Mouse (Mus musculus): ENCODE results near the gene Hnrnpdl. TPM values are rescaled to one million over a fixed set of nuclear protein-coding genes. Genes with fewer than 3 reads are reported as not detected.

Hnrnpdl gene
- total and polyA plus RNA-seq, 2 experiments = 28.9 to 51.4 TPM

DNA sequence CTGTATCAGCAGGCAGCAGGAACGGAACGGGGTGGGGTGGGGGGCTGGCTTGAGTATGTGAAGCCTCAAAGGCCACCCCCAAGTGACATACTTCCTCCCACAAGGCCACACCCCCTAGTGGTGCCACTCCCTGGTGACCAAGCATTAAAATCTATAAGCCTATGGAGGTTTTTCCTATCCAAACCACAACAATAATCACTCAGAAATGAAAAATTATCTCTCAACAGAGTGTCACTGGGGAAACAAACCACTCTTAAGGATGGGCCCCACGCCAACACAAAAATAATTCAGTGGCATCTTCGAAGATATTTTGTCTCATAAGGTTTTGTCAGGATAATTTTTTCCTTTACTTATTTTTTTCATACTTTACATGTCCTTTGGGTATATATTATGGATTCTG, 35.6 kb downstream of the Hnrnpdl start:
- H3K4me1 ChIP-seq (ENCODE audit: control insufficient read depth, insufficient read depth, low read length) = no peaks in the 10 kb centered on the region
- H3K79me2 ChIP-seq (ENCODE audit: control insufficient read depth, insufficient read depth, low read length) = no peaks in the 10 kb centered on the region
- no peak for DNase-seq (ENCODE audit: extremely low read depth, low read depth, low spot score)
- H3K36me3 ChIP-seq (ENCODE audit: control insufficient read depth, insufficient read depth, low read length) = no peaks in the 10 kb centered on the region
- no peak overlapping the region for H3K4me3 ChIP-seq (ENCODE audit: insufficient read depth, low read depth, low read length)
- no peak for TF ChIP-seq POLR2A (IDR thresholded peaks at IDR 0.05; ENCODE audit: extremely low read depth, insufficient read depth, low read length)
- no peak for TF ChIP-seq CTCF (IDR thresholded peaks at IDR 0.05; ENCODE audit: low read depth, low read length)
- no peak overlapping the region for H3K27ac ChIP-seq (replicated peaks; ENCODE audit: insufficient read depth, low read depth, low read length)
- 92% methylated on average over 4 of the region's 4 CpGs for WGBS
- H3K9ac ChIP-seq (ENCODE audit: low read depth, low read length) = no peak overlapping the region
- no peaks in the 10 kb centered on the region for H3K27me3 ChIP-seq (ENCODE audit: control insufficient read depth, insufficient read depth, low read length)

DNA sequence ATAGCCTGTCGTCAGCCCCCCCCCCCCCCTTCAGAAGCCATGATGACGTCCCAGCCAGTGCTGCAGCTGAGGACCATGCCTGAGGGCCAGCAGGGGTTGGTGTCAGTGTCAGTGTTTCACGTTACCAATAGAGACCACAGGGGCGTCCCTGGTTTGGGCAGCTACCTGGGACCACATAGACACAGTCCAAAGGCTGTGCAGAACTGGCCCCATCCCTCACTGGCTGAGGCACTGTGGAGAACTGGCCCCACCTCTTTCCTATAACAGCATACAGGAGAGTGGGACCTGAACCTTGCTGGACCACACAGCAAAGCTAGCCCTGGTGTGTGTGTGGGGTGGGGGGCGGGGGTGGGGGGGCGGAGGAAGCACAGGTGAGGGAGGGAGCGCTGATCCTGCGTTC, 39.0 kb downstream of the Hnrnpdl start:
- Histone ChIP-seq H3K9ac (ENCODE audit: low read depth, low read length) (no peak overlapping the region), H3K79me2 (ENCODE audit: control insufficient read depth, insufficient read depth, low read length) (no peaks in the 10 kb centered on the region), H3K4me1 (ENCODE audit: control insufficient read depth, insufficient read depth, low read length) (no peaks in the 10 kb centered on the region), H3K36me3 (ENCODE audit: control insufficient read depth, insufficient read depth, low read length) (no peaks in the 10 kb centered on the region), H3K27me3 (ENCODE audit: control insufficient read depth, insufficient read depth, low read length) (no peaks in the 10 kb centered on the region), H3K4me3 (ENCODE audit: insufficient read depth, low read depth, low read length) (no peak overlapping the region), H3K27ac (replicated peaks; ENCODE audit: insufficient read depth, low read depth, low read length) (no peak overlapping the region)
- WGBS = 84% methylated on average over 8 of the region's 8 CpGs
- DNase-seq (ENCODE audit: extremely low read depth, low read depth, low spot score) = no peak
- TF ChIP-seq CTCF (IDR thresholded peaks at IDR 0.05; ENCODE audit: low read depth, low read length) = no peak
- no peak for TF ChIP-seq POLR2A (IDR thresholded peaks at IDR 0.05; ENCODE audit: extremely low read depth, insufficient read depth, low read length)

DNA sequence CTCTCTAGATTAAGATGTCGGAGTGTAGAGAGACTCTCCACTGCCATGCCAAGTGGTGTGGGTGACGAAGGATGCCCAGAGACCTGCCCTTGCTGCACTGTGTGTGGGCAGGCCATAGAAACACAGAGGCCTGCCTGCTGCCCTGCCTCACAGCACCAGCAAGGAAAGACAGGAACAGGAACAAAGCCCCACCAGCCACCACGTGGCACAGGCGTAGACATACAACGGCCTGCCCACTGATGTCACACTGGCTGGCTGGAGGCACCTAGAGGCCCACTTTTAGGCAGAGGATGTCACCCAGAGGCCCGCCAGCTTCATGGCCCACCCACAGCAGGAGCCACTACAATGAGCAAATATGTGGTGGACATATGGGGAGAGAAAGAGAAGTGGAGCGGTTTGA, 39.4 kb downstream of the Hnrnpdl start:
- Histone ChIP-seq H3K27ac (replicated peaks; ENCODE audit: insufficient read depth, low read depth, low read length) (no peak overlapping the region), H3K79me2 (ENCODE audit: control insufficient read depth, insufficient read depth, low read length) (no peaks in the 10 kb centered on the region), H3K9ac (ENCODE audit: low read depth, low read length) (no peak overlapping the region), H3K27me3 (ENCODE audit: control insufficient read depth, insufficient read depth, low read length) (no peaks in the 10 kb centered on the region), H3K4me3 (ENCODE audit: insufficient read depth, low read depth, low read length) (no peak overlapping the region), H3K36me3 (ENCODE audit: control insufficient read depth, insufficient read depth, low read length) (no peaks in the 10 kb centered on the region), H3K4me1 (ENCODE audit: control insufficient read depth, insufficient read depth, low read length) (peaks cover 2% of the 10 kb centered on the region; the same call in 1 of the 2 replicates)
- TF ChIP-seq CTCF (IDR thresholded peaks at IDR 0.05; ENCODE audit: low read depth, low read length) = no peak
- TF ChIP-seq POLR2A (IDR thresholded peaks at IDR 0.05; ENCODE audit: extremely low read depth, insufficient read depth, low read length) = no peak
- 85% methylated on average over 7 of the region's 7 CpGs for WGBS
- DNase-seq (ENCODE audit: extremely low read depth, low read depth, low spot score) = no peak

DNA sequence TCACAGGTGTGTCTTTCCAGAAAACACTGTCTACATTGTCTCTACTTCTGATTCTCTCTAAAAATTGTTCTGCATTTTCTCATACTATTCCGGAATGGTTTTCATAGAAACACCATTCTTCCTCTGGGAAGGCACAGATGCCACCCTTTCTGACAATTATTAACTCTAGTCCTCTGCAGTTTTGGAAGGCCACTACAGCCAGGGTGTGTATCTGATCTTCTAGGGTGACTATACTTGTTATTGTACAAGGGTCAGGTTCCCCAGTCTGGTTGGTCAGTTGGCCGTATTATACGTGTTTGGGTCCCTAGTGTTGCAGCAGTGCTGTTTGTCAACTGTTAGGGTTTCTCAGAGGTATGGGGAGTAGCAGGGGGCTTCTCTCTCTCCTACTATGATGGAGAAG, 44.8 kb downstream of the Hnrnpdl start:
- H3K9ac ChIP-seq (ENCODE audit: low read depth, low read length) = no peak overlapping the region
- TF ChIP-seq CTCF (IDR thresholded peaks at IDR 0.05; ENCODE audit: low read depth, low read length) (no peak), POLR2A (IDR thresholded peaks at IDR 0.05; ENCODE audit: extremely low read depth, insufficient read depth, low read length) (no peak)
- WGBS = 30% methylated on average over 3 of the region's 3 CpGs
- H3K4me1 ChIP-seq (ENCODE audit: control insufficient read depth, insufficient read depth, low read length) = peaks cover 5% of the 10 kb centered on the region; the same call in 1 of the 2 replicates
- peak; percentile 92 for DNase-seq (ENCODE audit: extremely low read depth, low read depth, low spot score)
- peak overlapping the region; percentile 34; the same call in 1 of the 2 replicates for H3K4me3 ChIP-seq (ENCODE audit: insufficient read depth, low read depth, low read length)
- H3K27me3 ChIP-seq (ENCODE audit: control insufficient read depth, insufficient read depth, low read length) = no peaks in the 10 kb centered on the region
- H3K36me3 ChIP-seq (ENCODE audit: control insufficient read depth, insufficient read depth, low read length) = no peaks in the 10 kb centered on the region
- H3K79me2 ChIP-seq (ENCODE audit: control insufficient read depth, insufficient read depth, low read length) = no peaks in the 10 kb centered on the region
- H3K27ac ChIP-seq (replicated peaks; ENCODE audit: insufficient read depth, low read depth, low read length) = peak overlapping the region; percentile 59

DNA sequence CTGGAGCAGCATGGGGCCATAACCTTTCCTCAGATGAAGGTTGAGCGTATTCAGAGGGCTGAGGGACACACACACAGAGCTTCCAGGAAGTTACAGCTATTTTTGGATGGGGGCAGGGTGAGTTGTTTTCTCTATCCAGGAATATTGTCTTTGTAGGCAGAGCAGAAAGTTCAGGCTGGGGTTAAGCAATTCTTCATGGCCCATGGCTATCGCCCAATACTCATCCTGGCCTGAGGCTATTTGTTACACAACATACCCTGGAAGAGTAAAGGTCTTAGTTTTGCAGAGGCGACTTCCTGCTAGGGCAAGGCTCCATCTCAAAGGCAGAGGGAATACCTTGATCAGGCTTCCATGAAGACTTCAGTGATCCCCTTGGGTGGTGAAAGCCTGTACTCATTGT, 45.3 kb downstream of the Hnrnpdl start:
- no peaks in the 10 kb centered on the region for H3K27me3 ChIP-seq (ENCODE audit: control insufficient read depth, insufficient read depth, low read length)
- H3K79me2 ChIP-seq (ENCODE audit: control insufficient read depth, insufficient read depth, low read length) = no peaks in the 10 kb centered on the region
- H3K36me3 ChIP-seq (ENCODE audit: control insufficient read depth, insufficient read depth, low read length) = no peaks in the 10 kb centered on the region
- H3K27ac ChIP-seq (replicated peaks; ENCODE audit: insufficient read depth, low read depth, low read length) = peak overlapping the region; percentile 59
- peaks cover 5% of the 10 kb centered on the region; the same call in 1 of the 2 replicates for H3K4me1 ChIP-seq (ENCODE audit: control insufficient read depth, insufficient read depth, low read length)
- 10% methylated on average over 3 of the region's 3 CpGs for WGBS
- H3K4me3 ChIP-seq (ENCODE audit: insufficient read depth, low read depth, low read length) = peak overlapping the region; percentile 34
- TF ChIP-seq POLR2A (IDR thresholded peaks at IDR 0.05; ENCODE audit: extremely low read depth, insufficient read depth, low read length) (no peak), CTCF (IDR thresholded peaks at IDR 0.05; ENCODE audit: low read depth, low read length) (no peak)
- DNase-seq (ENCODE audit: extremely low read depth, low read depth, low spot score) = peak; percentile 98
- no peak overlapping the region for H3K9ac ChIP-seq (ENCODE audit: low read depth, low read length)

Other genes with a start within 250 kb of the Hnrnpdl start
- not detected in 2 replicates for gene Vamp9, start 133.4 kb downstream of the Hnrnpdl start, total RNA-seq (2014; rRNA removed)
- not detected in 2 replicates for gene Vamp9, start 133.4 kb downstream of the Hnrnpdl start, polyA plus RNA-seq (2012; rRNA removed)
- gene Hnrnpd, start 60.7 kb downstream of the Hnrnpdl start, total RNA-seq (2014; rRNA removed) = 9.6 and 12.6 TPM in 2 replicates
- 20.3 and 25.4 TPM in 2 replicates for gene Hnrnpd, start 60.7 kb downstream of the Hnrnpdl start, polyA plus RNA-seq (2012; rRNA removed)
- 0.67 TPM in 1 of 2 replicates, not detected in the other for gene 4930524J08Rik, start 60.6 kb downstream of the Hnrnpdl start, total RNA-seq (2014; rRNA removed)
- 0.67 and 0.82 TPM in 2 replicates for gene 4930524J08Rik, start 60.6 kb downstream of the Hnrnpdl start, polyA plus RNA-seq (2012; rRNA removed)
- 5.9 and 6.2 TPM in 2 replicates for gene Enoph1, start 321 bp upstream of the Hnrnpdl start, total RNA-seq (2014; rRNA removed)
- gene Enoph1, start 321 bp upstream of the Hnrnpdl start, polyA plus RNA-seq (2012; rRNA removed) = 6.2 and 7.3 TPM in 2 replicates
- gene Tmem150c, start 120.1 kb upstream of the Hnrnpdl start, total RNA-seq (2014; rRNA removed) = 0.07 TPM in 1 of 2 replicates, not detected in the other
- 0.07 and 0.20 TPM in 2 replicates for gene Tmem150c, start 120.1 kb upstream of the Hnrnpdl start, polyA plus RNA-seq (2012; rRNA removed)